Mouse (Mus musculus) cerebellum, postnatal 36 days (tissue): Measurements from ENCODE around the gene Slc25a47.

ENCODE experiments used
- DNase-seq, 2 experiments: peaks; one replicate each; pipeline ENCODE4 v3.0.0; 2021 to 2022; ENCODE audit warnings: mixed read lengths in 2 of 2

Slc25a47 gene

GRCm38 (mm10) chr12:108835840-108836409 lies at the start of gene Slc25a47, which contains the start of gene Slc25a29:
Gene Slc25a47 (plus strand): TSS chr12:108836046.
Gene Slc25a29 (minus strand): TSS chr12:108835883.
- peak; percentile 96 to 98 for DNase-seq

- no peak for DNase-seq
Measured at GRCm38 (mm10) chr12:108787329-108787728, 48.5 kb upstream of the Slc25a47 start.

- peak; percentile 80 to 83 for DNase-seq
Measured at GRCm38 (mm10) chr12:108792152-108792545, 43.7 kb upstream of the Slc25a47 start.

GRCm38 (mm10) chr12:108792546-108793452 lies 43.0 kb upstream of the Slc25a47 start, which contains the start of gene Yy1:
Gene Yy1 (plus strand): TSS chr12:108792973.
- DNase-seq = peak; percentile 93 to 99

DNA sequence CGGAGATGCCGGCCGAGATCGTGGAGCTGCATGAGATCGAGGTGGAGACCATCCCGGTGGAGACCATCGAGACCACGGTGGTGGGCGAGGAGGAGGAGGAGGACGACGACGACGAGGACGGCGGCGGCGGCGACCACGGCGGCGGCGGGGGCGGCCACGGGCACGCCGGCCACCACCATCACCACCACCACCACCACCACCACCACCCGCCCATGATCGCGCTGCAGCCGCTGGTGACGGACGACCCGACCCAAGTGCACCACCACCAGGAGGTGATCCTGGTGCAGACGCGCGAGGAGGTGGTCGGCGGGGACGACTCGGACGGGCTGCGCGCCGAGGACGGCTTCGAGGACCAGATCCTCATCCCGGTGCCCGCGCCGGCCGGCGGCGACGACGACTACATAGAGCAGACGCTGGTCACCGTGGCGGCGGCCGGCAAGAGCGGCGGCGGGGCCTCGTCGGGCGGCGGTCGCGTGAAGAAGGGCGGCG lies 42.3 kb upstream of the Slc25a47 start:
- peak; percentile 36 to 43 for DNase-seq

- DNase-seq = peak; percentile 78 to 85
Measured at GRCm38 (mm10) chr12:108794078-108794711, 41.7 kb upstream of the Slc25a47 start.

GRCm38 (mm10) chr12:108794979-108795537 lies 40.8 kb upstream of the Slc25a47 start:
- DNase-seq = no peak

DNA sequence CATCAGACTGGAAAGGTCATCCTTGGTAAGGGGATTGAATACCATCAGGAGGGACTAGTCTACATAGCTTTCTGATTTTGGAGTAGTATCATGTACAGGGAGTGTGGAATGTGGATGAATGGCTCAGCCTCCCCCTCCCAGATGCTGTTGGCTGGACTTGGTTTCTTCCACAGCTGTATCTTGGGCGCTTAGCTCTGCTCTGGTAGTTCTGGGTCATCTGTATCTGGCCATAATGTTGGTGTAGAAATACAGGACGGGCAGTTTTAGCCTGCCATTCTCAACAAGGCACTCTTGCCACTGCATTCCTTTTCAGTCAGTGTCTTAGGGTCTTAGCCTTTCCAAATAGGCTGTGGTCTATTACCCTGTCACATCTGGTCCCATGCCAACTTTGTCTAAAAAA lies 34.2 kb upstream of the Slc25a47 start:
- DNase-seq = no peak

DNA sequence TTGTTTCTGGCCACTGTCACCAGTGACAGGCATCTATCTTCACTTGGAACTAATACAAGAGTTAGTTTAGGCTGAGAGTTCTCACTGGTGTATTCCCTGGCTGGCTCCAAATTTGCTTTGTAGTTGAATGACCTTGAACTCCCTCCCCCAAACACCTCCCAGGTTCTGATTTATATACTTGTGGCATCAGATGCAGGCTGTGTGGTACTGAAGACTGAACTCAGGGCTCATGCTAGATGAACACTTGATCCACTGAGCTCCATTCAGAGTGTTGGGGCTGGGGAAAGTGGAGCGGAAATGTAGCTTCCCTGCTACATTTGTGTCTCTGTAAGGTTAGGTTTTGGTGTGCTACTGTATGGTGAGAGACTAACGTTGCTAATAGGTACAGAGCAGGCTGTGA lies 31.5 kb upstream of the Slc25a47 start:
- no peak for DNase-seq

DNA sequence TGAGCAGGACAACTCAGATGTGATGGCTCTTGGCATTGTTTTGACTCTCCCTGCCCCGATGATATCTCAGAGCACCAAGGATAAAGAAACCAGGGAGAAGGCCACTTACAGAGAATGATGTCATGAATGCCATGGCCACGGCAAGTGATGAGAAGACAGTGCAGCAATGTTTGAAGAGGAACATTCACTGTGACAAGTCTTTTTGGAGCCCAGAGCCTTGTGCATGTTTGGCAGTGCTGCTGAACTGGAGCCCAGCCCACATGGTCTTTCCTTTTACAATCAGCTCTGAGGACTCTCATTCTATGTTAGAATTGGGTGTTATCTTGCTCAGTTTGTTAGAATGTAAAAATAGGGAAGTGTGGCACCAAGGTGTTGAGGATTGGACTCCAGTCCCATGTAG lies 27.4 kb upstream of the Slc25a47 start:
- DNase-seq = no peak

- DNase-seq = no peak
Measured at GRCm38 (mm10) chr12:108809771-108810170, 26.1 kb upstream of the Slc25a47 start.

- DNase-seq = no peak
Measured at GRCm38 (mm10) chr12:108810309-108810708, 25.5 kb upstream of the Slc25a47 start.

DNA sequence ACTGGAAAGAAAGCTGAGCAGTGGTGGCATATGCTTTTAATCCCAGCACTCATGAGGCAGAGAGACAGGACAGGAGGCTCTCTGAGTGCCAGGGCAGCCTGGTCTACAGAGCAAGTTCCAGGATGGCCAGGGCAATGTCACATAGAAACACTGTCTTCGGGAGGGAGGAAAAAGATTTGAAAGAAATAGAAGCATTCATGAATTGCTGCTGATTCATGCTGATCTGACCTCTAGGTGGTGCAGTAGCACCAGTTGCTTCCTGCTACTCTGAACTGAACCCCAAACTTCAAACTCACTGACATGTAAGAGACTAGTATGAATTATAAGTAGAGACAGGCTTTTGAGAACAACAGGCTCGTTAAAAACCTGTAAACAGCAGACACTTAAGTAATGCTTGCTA lies 24.7 kb upstream of the Slc25a47 start:
- DNase-seq = peak in 1 of 2 experiments; percentile 37

- no peak for DNase-seq
Measured at GRCm38 (mm10) chr12:108812463-108812862, 23.4 kb upstream of the Slc25a47 start.

DNA sequence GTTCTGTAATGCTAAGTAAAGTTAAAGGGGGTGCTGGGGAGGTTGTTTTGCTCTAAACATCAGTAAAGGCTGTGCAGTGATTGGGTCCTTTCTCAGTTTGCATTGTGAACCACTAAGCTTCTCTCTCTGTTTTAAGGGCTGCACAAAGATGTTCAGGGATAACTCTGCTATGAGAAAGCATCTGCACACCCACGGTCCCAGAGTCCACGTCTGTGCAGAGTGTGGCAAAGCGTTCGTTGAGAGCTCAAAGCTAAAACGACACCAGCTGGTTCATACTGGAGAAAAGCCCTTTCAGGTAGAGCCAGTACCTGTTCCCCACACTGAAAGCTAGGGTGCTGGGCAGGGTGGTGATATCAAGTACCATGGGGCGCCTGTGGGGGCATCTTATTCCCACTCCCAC lies 21.4 kb upstream of the Slc25a47 start:
- no peak for DNase-seq

- no peak for DNase-seq
Measured at GRCm38 (mm10) chr12:108816569-108816968, 19.3 kb upstream of the Slc25a47 start.

GRCm38 (mm10) chr12:108820461-108820860 lies 15.4 kb upstream of the Slc25a47 start:
- DNase-seq = no peak

- DNase-seq = no peak
Measured at GRCm38 (mm10) chr12:108823036-108823435, 12.8 kb upstream of the Slc25a47 start.

- no peak for DNase-seq
Measured at GRCm38 (mm10) chr12:108824225-108824874, 11.5 kb upstream of the Slc25a47 start.

DNA sequence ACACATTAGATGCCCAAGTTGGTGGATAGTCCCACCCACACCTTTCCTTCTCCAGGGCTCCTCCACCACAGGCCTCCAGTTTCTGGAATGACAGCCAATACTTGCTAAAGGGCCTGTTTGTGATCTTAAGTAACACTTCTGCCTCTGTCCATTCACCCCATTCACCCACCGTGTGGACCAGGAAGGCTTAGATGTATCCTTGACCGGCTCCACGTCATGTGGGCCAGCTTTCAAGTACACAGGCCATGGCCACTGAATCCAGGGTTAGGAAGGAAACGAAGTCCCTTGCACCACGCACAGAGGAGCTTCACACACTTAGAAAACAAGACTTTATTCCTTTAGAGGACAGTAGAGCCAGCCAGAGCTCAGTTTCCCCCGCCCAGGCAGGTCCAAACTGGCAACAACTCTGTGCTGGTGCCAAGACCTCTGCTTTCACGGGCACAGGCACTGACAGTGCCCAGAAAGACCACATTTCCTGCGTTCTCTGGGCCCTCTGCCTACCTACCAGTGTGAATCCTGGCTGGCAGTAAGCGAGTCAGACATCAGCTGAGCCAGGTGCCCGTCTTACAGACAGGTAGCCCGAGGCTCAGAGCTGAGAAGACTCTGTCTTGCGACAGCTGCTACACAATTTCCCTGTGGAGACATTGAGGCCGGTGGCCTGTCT lies 10.2 kb upstream of the Slc25a47 start:
- peak in 1 of 2 experiments; percentile 25 for DNase-seq

GRCm38 (mm10) chr12:108826282-108826957 lies 9.4 kb upstream of the Slc25a47 start:
- peak; percentile 90 for DNase-seq
